Mouse (Mus musculus) embryonic fibroblast, embryonic 13.5 days (primary cell): ENCODE measurements at regions not wholly inside any gene's neighbourhood (a gene's known extent, or its start where the extent isn't known, plus 50 kb on each side); places are given as distances from the start of the nearest gene placed in this dataset.

Experiments
- H3K27ac ChIP-seq: 2 replicates; pipeline ENCODE4 v1.5.1; 2012; ENCODE audit warnings: low read length, control low read depth, inconsistent platforms; ENCODE audit not compliant: insufficient read depth
- H3K4me1 ChIP-seq: 2 replicates; pipeline ENCODE4 v1.6.1; 2011; ENCODE audit warnings: low read length; ENCODE audit not compliant: control insufficient read depth, insufficient read depth
- H3K4me3 ChIP-seq: 2 replicates; pipeline ENCODE4 v1.5.1; 2011; ENCODE audit warnings: mild to moderate bottlenecking, control low read depth, low read length; ENCODE audit not compliant: insufficient read depth
- CTCF ChIP-seq: IDR thresholded peaks from 2 replicates; pipeline ENCODE4 v1.5.1; 2011; ENCODE audit warnings: mild to moderate bottlenecking, control low read depth, low read length, moderate library complexity, borderline replicate concordance; ENCODE audit not compliant: insufficient read depth
- POLR2A ChIP-seq: IDR thresholded peaks from 2 replicates; pipeline ENCODE4 v1.6.1; 2011; ENCODE audit warnings: low read depth, mild to moderate bottlenecking, control low read depth, low read length, moderate library complexity

DNA sequence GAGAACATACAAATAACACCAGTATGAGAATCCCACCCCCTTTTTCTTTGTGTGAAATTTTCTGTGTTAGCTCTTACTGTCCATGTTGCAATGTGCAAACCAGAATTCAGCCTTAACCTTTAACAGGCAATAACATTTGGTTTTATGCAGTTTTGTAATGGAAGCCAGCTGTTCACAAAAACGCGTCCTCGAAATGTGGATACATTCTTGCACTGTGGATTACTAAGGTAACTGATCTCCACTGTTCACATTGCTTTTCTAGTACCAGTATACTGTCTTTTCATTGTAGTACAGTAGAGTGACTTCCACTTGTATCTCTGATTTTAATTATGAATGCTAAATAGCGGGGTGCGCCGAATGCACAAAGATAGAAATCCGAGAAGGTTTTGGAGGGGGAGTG lies 374.8 kb downstream of the Sfmbt2 start:
- Histone ChIP-seq H3K4me1 (no peaks in the 10 kb centered on the region), H3K27ac (no peak overlapping the region), H3K4me3 (no peak overlapping the region)
- TF ChIP-seq CTCF = no peak
- TF ChIP-seq POLR2A = no peak

DNA sequence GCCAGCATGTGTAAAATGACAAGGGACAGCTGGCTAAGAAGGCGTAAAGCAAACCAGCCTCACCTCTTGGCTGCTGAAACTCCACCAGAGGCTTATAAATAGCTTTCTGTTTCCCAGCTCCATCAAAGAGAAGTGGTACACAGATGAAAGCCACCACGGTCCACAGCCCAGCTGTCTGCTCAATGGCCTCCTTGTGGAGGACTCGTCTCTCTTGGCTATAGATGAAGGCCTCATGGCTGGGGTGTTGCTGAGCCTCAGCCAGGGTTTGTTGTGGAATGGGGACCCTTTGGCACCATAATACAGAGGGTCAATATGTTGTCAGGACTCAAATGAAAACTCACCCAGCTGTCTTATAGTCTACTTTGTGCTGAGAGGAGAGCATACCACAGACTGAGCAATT lies 385.1 kb downstream of the Sfmbt2 start:
- H3K27ac ChIP-seq = no peak overlapping the region
- TF ChIP-seq POLR2A (no peak), CTCF (no peak)

DNA sequence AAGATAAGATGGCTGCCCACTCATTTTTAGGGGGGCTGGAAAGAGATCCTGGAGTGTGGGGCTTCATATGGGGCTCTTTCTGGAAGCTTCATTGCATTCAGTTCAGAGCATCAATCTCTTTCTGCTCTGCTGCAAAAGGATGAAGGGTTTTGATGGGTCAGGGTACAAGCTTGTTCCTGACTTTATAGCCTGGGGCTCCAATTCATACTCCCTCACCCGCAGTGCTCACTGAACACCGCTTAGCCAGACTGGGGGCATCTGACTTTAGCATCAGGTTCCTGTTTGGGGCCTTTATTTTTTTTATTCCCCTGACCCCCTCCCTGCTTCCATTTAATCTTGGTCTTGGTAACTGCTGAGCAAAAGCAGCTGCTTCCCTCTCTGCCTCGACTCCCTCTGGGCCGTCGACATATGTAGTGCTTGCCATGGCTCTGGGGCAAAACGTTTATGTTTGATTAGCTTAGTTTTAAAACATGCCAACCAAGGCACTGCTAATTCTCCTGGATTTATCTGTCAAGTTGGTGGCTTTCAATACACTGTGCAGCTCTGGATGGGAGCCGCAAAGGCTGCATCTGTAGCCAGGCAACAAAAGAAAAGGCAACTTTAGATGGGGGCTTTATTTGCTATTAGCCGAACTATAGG lies 387.0 kb downstream of the Sfmbt2 start:
- Histone ChIP-seq H3K4me3 (no peak overlapping the region), H3K27ac (no peak overlapping the region), H3K4me1 (no peaks in the 10 kb centered on the region)
- TF ChIP-seq POLR2A = no peak
- no peak for TF ChIP-seq CTCF

More for the DNA sequence above, 385.1 kb downstream of the Sfmbt2 start:
- H3K4me1 ChIP-seq = no peaks in the 10 kb centered on the region
- no peak overlapping the region for H3K4me3 ChIP-seq

DNA sequence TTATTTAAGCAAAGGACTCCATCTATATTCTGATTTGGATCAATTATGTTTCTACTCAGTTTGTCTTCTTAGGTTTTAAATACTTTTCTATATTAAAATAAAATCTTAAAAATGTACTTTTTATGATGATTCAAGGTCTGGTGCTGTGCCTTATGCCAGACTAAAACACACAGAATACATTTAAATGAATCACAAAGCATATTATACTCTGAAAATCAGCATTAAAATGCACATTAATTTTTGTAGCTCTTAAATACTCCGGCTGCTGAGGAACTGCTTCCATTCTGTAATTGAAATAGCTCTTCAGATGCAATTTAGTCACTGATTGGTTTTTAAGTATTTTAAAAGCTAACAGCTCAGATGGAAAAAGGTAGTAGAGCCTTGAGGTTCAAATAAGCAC lies 387.6 kb downstream of the Sfmbt2 start:
- no peaks in the 10 kb centered on the region for H3K4me1 ChIP-seq
- no peak overlapping the region for H3K4me3 ChIP-seq
- TF ChIP-seq POLR2A = no peak
- no peak for TF ChIP-seq CTCF
- no peak overlapping the region for H3K27ac ChIP-seq

DNA sequence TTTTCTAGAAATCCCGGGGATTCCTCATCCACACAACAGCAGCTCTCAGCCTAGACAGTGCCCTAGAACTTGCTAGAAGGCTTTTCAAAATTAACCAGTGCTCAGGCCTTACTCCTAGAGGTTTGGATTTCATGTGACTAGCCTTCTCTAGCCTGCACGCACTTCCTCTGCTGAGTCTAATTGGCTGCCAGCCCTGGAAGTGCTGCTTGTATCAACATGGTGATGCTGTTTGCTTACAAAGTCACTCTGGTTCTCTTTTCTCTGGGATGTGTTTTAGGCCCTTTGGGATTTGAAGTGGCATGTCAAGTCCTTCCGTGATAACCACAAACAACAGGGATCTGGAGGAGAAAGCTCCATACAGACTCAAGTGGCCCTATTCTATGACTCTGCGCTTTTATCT lies 391.9 kb downstream of the Sfmbt2 start:
- H3K4me1 ChIP-seq = no peaks in the 10 kb centered on the region
- no peak overlapping the region for H3K27ac ChIP-seq
- no peak overlapping the region for H3K4me3 ChIP-seq

DNA sequence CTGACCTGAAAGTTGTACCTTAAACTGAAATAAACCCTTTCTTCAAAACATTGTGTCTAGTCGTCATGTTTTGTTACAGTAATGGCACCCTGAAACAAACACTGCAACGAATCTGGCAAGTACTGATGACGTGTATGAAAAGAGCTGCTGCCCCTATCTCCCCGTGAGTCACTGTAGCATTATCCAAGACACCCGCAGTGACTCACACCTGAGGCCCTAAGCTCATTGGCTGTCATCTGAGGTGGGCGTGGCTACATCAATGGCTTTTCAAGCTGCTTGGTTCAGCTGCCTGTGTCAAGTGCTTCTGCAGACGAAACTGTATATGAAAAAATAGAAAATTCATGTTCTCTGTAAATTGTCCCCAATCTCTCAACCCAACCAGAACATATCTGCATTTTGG lies 388.8 kb upstream of the Prkcq start:
- no peak overlapping the region for H3K27ac ChIP-seq
- no peaks in the 10 kb centered on the region for H3K4me1 ChIP-seq
- no peak overlapping the region for H3K4me3 ChIP-seq
- TF ChIP-seq POLR2A (no peak), CTCF (no peak)

More for the DNA sequence above, 391.9 kb downstream of the Sfmbt2 start:
- no peak for TF ChIP-seq CTCF
- TF ChIP-seq POLR2A = no peak

DNA sequence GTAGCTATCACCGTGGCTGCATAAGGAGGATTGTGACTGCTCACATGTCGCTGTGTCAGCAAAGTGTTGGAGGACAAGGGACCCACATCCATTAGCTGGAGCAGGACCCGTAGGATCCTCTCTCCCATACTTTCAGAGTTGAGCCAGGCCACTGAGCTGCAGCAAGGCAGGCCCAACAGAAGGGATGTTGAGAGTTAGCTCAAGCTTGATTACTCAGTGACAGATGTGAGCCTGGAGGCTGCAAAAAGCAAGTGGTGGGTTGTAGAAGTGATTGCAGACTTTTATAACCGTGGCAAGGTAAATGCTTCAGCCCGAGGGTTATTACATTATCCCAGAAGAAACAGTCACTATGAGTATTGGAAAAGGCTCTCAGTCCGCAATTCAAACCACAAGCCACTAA lies 388.3 kb upstream of the Prkcq start:
- Histone ChIP-seq H3K4me1 (peaks cover 3% of the 10 kb centered on the region; the same call in 1 of the 2 replicates), H3K27ac (no peak overlapping the region), H3K4me3 (no peak overlapping the region)
- TF ChIP-seq POLR2A (no peak), CTCF (no peak)

DNA sequence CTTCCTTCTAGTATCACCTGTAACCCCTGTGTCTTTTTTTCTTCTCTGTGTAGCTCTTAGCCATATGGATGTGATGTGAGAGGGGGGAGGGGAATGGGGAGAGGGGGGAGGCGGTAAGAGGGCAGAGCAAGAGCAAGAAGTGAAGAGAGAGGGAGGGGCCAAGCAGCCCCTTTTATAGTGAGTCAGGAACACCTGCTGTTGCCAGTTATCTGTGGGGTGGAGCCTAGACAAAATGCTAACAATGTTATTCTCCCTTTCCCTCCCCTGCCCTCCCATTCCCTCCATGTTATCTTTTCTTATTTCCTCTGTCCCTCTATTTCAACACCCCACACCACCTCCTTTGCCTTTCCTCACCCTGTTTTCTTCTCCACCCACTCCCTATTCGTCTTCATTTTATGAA lies 387.6 kb upstream of the Prkcq start:
- H3K27ac ChIP-seq = no peak overlapping the region
- no peak overlapping the region for H3K4me3 ChIP-seq
- H3K4me1 ChIP-seq = peaks cover 3% of the 10 kb centered on the region; the same call in 1 of the 2 replicates
- TF ChIP-seq CTCF = no peak
- TF ChIP-seq POLR2A = no peak

DNA sequence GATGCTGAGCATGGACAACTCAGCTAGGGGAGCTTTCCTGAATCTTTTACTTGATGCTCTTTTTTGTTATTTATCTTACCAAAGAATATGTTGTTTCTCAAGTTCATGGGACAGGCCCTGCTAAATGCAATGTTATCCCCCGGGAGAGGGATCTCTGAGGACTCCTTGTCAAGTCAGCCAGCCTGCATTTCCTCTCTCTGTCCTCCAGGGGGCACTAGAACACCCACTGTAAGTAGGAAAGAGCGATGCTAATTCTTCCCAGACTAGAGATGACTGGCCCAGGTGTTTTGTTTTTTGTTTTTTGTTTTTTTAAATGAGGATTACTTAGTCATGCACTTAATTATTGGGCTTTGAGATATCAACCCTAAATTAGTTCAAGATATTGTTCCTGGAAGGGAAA lies 386.8 kb upstream of the Prkcq start:
- H3K4me1 ChIP-seq = peaks cover 3% of the 10 kb centered on the region; the same call in 1 of the 2 replicates
- no peak overlapping the region for H3K4me3 ChIP-seq
- TF ChIP-seq CTCF (peak; percentile 35; the same call in 1 of the 2 replicates), POLR2A (no peak)
- no peak overlapping the region for H3K27ac ChIP-seq

DNA sequence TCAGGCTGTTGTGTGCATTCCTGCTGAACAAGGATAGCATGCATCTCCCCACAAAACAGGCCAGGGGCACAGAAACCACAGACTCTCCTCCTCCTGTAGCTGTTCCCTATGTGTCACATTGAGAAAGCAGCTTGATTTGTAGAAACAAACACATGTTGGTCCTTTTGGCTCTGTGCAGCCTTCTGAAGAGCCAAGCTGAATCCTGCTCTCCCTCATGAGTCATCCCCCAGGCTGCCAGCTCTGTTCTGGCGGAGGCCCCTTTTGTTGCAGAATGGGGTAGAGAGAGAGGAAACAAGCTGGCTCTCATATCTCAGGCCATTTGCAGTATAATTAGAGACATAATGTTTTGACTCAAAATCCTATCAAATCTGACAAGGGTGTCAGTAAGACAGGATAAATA lies 383.4 kb upstream of the Prkcq start:
- TF ChIP-seq CTCF (no peak), POLR2A (no peak)
- Histone ChIP-seq H3K4me1 (peaks cover 3% of the 10 kb centered on the region; the same call in 1 of the 2 replicates), H3K4me3 (no peak overlapping the region), H3K27ac (no peak overlapping the region)

DNA sequence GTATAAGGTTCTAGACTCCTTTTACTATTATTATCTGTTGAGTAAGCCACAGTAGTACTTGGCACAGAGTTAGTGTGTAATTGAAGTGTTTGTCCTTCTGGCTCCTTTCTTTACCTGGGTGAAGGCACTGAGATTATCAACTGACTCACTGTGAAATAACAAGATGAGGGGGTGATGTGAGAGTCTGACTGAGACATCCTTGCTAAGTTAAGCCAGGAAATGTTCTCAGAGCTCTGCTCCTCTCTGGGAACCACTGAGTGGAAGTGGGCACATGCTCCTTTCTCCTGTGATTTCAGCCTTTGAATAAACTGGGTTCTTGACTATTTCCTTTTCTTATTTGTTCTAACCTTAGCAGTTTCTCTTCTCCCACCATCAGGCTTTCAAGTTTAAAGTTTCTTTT lies 380.7 kb upstream of the Prkcq start:
- H3K4me1 ChIP-seq = peaks cover 3% of the 10 kb centered on the region; the same call in 1 of the 2 replicates
- no peak for TF ChIP-seq POLR2A
- no peak for TF ChIP-seq CTCF
- no peak overlapping the region for H3K4me3 ChIP-seq
- H3K27ac ChIP-seq = no peak overlapping the region
